Mouse (Mus musculus) embryo, embryonic 10 days (tissue): ENCODE results near the gene Btnl6.
"Not testable (repeated sequence)": the region's sequence is repeated elsewhere in the genome, so short reads cannot be mapped to it uniquely, and the experiment has no call there.

ENCODE experiments used
- DNase-seq: peaks from one replicate; pipeline ENCODE4 v3.0.0-alpha.2; 2015; ENCODE audit warnings: low spot score

Gene Btnl6

DNA sequence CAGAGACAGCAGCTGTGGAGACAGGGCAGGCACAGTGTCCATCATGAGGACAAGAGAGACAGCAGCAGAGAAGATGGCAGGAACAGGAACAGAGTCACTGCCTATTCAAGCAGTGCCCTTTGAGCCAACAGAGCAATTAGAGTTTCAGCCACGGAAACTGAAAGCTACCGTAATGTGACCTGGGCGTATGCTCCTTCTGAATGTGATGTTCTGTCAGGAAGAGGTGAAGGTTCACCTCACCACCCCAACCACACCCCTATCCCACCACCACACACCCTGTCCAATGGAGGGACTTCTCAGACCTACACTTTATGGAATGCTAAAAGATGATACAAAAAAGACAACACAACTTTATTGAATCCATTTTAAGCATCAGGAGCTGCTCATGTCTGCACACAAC, 19.8 kb downstream of the Btnl6 start:
- not testable (repeated sequence) for DNase-seq

DNA sequence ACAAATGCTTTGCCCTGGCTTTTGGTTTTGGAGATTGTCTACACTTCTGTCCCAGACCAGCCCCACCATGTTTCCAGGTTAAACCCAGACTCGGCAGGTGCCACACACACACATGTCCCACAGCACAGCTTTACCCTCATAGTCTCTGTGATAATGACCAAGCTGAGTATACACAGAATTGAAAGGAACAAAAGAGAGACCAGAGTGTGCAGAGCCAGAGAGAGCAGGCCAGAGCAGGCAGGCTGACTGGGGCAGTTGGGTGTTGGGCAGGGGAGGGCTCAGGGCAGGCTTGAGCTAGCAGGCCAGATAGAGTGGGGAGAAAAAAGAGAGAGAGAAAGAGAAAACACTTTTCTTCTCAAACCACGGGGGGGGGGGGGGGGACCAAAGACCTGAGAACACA, 20.6 kb downstream of the Btnl6 start:
- DNase-seq, result no peak

DNA sequence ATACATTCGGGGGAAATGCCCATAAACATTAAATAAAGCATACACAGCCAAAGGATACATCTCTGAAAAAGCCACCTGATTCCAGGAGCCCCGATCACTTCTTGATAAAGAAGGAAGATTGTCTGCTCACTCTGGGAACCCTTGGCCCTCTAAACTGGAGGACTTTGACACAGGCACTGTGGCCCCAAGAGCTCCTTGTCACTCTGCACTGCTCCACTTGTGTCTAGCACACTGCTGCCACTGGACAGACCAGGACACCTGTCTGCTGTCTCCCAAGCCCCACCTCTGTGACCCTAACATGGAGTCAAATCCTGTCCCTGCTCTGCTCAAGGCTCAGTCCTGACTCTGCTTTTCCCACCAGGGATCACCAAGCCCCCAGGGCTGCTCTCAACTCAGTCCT, 22.0 kb downstream of the Btnl6 start:
- DNase-seq, result not testable (repeated sequence)

DNA sequence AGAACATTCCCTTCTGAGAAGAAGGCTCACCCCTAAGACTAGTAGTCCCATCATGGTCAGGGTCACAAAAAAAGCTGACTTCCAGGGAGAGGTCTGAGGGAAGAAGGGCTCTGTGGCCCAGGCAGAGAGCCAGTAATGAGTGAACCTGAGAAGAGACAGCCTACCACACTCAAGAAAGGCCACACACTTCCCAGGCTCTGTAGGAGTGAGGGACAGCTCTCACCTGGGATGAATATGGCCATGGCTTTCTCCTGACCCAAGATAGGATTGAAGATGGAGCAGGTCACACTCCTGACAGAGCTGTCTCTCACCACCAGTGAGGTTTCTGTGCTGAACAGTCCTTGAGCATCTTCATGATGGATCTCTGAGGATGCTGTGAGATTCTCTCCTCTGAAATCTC, 24.4 kb downstream of the Btnl6 start:
- no peak for DNase-seq

DNA sequence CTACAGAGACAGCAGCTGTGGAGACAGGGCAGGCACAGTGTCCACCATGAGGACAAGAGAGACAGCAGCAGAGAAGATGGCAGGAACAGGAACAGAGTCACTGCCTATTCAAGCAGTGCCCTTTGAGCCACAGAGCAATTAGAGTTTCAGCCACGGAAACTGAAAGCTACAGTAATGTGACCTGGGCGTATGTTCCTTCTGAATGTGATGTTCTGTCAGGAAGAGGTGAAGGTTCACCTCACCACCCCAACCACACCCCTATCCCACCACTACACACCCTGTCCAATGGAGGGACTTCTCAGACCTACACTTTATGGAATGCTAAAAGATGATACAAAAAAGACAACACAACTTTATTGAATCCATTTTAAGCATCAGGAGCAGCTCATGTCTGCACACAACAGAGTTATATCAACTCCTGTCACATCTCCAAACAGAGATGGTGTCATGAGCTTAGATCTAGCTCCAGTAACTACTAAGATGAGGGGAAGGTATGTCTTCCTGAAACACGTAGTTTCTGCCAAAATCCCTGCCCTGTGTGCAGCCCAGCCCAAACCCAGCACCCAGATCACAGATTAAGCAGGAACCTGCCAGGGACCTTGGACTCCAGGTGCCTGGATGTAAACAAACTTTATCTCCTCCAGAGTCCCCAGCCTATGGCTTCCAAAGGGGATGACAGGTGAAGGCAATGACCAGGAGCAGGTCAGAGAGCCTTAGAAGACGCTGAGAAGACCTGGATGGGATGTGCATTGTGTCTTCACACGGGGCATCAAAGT, 39.7 kb downstream of the Btnl6 start, which contains the start of gene Btnl4:
Gene Btnl4 (minus strand): TSS at position 81 of the 776 bp plus-strand sequence.
- not testable (repeated sequence) for DNase-seq

DNA sequence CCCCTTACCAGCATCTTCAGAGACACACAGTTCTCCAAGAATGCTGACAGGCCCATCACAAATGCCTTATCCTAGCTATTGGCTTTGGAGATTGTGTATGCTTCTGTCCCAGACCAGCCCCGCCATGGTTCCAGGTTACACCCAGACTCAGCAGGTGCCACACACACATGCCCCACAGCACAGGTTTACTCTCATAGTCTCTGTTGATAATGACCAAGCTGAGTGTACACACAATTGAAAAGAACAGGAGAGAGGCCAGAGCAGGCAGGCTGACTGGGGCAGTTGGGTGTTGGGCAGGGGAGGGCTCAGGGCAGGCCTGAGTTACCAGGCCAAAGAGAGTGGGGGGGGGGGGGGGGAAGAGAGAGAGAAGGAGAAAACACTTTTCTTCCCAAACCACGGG, 40.7 kb downstream of the Btnl6 start:
- no peak for DNase-seq

DNA sequence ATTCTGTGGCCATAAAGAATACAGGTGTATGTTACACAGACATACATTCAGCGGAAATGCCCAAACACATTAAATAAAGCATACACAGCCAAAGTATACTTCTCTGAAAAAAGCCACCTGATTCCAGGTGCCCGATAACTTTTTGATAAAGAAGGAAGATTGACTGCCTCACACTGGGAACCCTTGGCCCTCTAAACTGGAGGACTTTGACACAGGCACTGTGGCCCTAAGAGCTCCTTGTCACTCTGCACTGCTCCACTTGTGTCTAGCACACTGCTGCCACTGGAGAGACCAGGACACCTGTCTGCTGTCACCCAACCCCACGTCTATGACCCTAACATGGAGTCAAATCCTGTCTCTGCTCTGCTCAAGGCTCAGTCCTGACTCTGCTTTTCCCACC, 42.1 kb downstream of the Btnl6 start:
- no peak for DNase-seq

DNA sequence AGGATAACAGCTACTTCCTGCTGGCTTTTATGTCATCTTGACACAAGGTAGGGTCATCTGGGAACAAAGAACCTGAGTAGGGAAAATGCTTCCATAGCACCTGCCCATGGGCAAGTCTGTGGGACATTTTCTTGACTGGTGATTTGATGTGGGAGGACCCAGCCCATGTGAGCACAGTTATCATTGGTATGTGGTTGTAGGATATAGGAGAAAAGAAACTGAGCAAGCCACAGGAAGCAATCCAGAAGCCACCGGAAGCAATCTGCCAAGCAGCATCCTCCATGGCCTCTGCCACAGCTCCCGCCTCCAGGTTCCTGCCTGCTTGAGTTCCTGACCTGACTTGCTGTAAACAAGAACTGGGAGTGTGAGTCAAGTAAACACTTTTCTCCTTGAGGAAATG, 46.7 kb downstream of the Btnl6 start:
- no peak for DNase-seq

DNA sequence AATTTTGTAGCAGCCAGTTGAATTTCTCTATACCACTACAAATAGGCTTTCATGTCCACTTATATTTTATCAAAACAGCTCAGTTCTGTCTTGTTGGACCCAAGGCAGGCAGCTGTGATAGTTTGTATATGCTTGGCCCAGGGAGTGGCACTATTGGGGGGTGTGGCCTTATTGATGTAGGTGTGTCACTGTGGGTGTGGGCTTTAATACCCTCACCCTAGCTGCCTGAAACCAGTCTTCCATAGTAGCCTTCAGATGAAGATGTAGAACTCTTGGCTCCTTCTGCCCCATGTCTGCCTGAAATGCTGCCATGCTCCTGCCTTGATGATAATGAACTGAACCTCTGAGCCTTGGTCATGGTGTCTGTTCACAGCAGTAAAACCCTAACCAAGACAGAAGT, 51.2 kb downstream of the Btnl6 start:
- DNase-seq, result not testable (repeated sequence)

DNA sequence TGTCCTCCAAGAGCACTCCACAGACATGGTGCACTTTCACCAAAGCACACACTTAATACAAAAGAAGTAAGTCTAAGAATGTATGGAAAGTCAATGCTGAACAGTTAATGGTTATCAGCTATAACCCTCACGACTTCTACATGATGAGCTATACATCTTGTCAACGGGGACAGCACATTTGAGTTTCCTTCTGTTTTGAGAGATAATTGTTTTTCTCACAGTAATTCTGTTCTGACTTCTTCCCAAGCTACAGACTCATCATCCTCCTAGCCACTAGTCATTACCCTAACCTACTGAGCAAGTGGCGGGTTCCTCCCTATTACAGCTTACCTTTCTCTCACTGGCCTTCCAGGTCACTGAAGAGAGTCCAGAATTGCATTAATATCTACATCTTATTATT, 57.9 kb downstream of the Btnl6 start:
- DNase-seq, result no peak
